Mouse (Mus musculus) cortical plate, adult 2 months (tissue): ENCODE results near the gene Olfr557.

Experiments
- CTCF ChIP-seq: fragments of 200-500 bp; IDR thresholded peaks from 2 replicates; pipeline ENCODE4 v1.5.1; 2011; ENCODE audit warnings: mild to moderate bottlenecking, control low read depth, low read length; ENCODE audit not compliant: insufficient read depth; ENCODE audit errors: extremely low read depth
- POLR2A ChIP-seq: fragments of 200-500 bp; IDR thresholded peaks from 2 replicates; pipeline ENCODE4 v1.6.1; 2011; ENCODE audit warnings: mild to moderate bottlenecking, low read length, control low read depth; ENCODE audit not compliant: insufficient read depth; ENCODE audit errors: extremely low read depth

- TF ChIP-seq POLR2A (no peak), CTCF (no peak)
Observed at GRCm38 (mm10) chr7:102686944-102687501, 8.7 kb upstream of the Olfr557 start, which contains the start of gene Trim68.
